Mouse (Mus musculus) embryonic facial prominence, embryonic 15.5 days (tissue): Measurements from ENCODE around the gene Zfp280b. TPM values are rescaled to one million over a fixed set of nuclear protein-coding genes. Genes with fewer than 3 reads are reported as not detected.
"Not testable (repeated sequence)": the region's sequence is repeated elsewhere in the genome, so short reads cannot be mapped to it uniquely, and the experiment has no call there.

Experiments
- ATAC-seq: fragments of 200-750 bp; cut with Nextera tagmentation; 2 replicates; pipeline ENCODE4 v1.8.0; 2017; ENCODE audit warnings: low read depth, moderate TSS enrichment; ENCODE audit not compliant: insufficient number of reproducible peaks, low FRiP score, low TSS enrichment
- H3K27ac ChIP-seq: fragments of 300-500 bp; sonication (generic); replicated peaks from 2 replicates; pipeline ENCODE4 v1.5.1; 2015; ENCODE audit warnings: mild to moderate bottlenecking, inconsistent platforms
- H3K27me3 ChIP-seq: fragments of 300-500 bp; sonication (generic); 2 replicates; pipeline ENCODE4 v1.6.1; 2015; ENCODE audit warnings: inconsistent platforms
- H3K36me3 ChIP-seq: fragments of 300-500 bp; sonication (generic); 2 replicates; pipeline ENCODE4 v1.6.1; 2015; ENCODE audit warnings: mild to moderate bottlenecking, inconsistent platforms
- H3K4me1 ChIP-seq: fragments of 300-500 bp; sonication (generic); 2 replicates; pipeline ENCODE4 v1.6.1; 2015; ENCODE audit warnings: inconsistent platforms
- H3K4me2 ChIP-seq: fragments of 300-500 bp; sonication (generic); replicated peaks from 2 replicates; pipeline ENCODE4 v1.6.1; 2015; ENCODE audit warnings: mild to moderate bottlenecking, inconsistent platforms
- H3K4me3 ChIP-seq: fragments of 300-500 bp; sonication (generic); replicated peaks from 2 replicates; pipeline ENCODE4 v1.5.1; 2015; ENCODE audit warnings: mild to moderate bottlenecking, inconsistent platforms
- H3K9ac ChIP-seq: fragments of 300-500 bp; sonication (generic); 2 replicates; pipeline ENCODE4 v1.6.1; 2015; ENCODE audit warnings: inconsistent platforms
- H3K9me3 ChIP-seq: fragments of 300-500 bp; sonication (generic); replicated peaks from 2 replicates; pipeline ENCODE4 v1.6.1; 2016; ENCODE audit warnings: inconsistent platforms
- whole genome bisulfite sequencing: fragments of 180-500 bp; shearing (Covaris S2); methylation state at CpG from one replicate; pipeline ENCODE4 v1.1.7; 2015; 5-methylcytosine and 5-hydroxymethylcytosine counted together
- polyA plus RNA-seq: library from polyadenylated mRNA; unstranded; fragments of >200 nt; fragmentation: Nextera tagmentation; extraction: Ambion mirVana; gene quantifications from 2 replicates; pipeline ENCODE4 v1.2.1, GENCODE M21; 2015

Zfp280b gene
- polyA plus RNA-seq, result 14.8 and 16.4 TPM in 2 replicates

GRCm38 (mm10) chr10:76032402-76033118, at the start of gene Zfp280b:
Gene Zfp280b, plus strand, starts transcription at chr10:76032650.
- H3K4me1 ChIP-seq, result no peaks in the 10 kb centered on the region
- peak within 1 kb of the TSS; percentile 52 for H3K4me2 ChIP-seq
- WGBS, result under 1% methylated on average over 58 of the region's 58 CpGs
- H3K9ac ChIP-seq, result peak within 1 kb of the TSS; percentile 57
- H3K9me3 ChIP-seq, result no peaks in the 10 kb centered on the region
- peak within 1 kb of the TSS; percentile 77 for H3K4me3 ChIP-seq
- ATAC-seq, result peak; percentile 97
- H3K27ac ChIP-seq, result peak within 1 kb of the TSS; percentile 61
- H3K36me3 ChIP-seq, result peaks cover 9% of the 10 kb centered on the region; the same call in 1 of the 2 replicates
- no peaks in the 10 kb centered on the region for H3K27me3 ChIP-seq

GRCm38 (mm10) chr10:75990430-75991042, 41.9 kb upstream of the Zfp280b start:
- Histone ChIP-seq H3K27me3 (no peaks in the 10 kb centered on the region), H3K36me3 (no peaks in the 10 kb centered on the region), H3K9ac (no peak overlapping the region), H3K4me2 (no peak overlapping the region), H3K4me3 (no peak overlapping the region), H3K9me3 (no peaks in the 10 kb centered on the region), H3K4me1 (no peaks in the 10 kb centered on the region), H3K27ac (no peak overlapping the region)
- WGBS, result 66% methylated on average over 4 of the region's 4 CpGs
- ATAC-seq, result no peak

DNA sequence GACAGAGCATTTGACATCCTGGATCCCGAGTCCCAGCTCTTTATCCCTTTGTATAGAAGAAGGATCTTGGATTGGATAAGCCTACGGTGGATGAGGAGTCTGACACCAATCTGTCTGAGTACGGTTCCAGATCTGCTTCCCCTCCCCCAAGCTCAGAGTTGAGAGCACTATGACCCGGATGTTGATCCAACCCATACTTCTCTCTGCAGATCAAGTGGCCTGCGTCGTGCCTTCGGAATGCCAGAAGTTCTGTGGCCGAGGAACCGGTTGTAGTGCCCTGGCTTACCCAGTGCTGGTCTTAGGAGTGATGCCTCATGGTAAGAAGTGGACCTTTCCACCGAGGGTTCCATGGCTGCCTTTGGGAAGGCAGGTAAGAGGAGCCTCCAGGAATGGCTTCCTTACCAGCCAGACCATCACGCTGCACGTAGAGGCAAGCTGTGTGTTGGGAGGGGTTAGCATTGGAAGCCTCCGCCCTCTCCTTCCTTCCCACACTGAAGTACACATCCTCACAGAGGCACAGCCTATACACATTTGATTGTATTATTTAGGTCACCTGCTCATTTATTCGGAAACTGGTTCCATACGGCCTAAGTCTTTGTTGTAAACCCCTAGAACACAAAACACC, 38.7 kb upstream of the Zfp280b start:
- Histone ChIP-seq H3K9me3 (no peaks in the 10 kb centered on the region), H3K4me1 (no peaks in the 10 kb centered on the region), H3K4me3 (no peak overlapping the region), H3K36me3 (no peaks in the 10 kb centered on the region), H3K4me2 (no peak overlapping the region), H3K9ac (no peak overlapping the region), H3K27me3 (no peaks in the 10 kb centered on the region), H3K27ac (no peak overlapping the region)
- 79% methylated on average over 15 of the region's 15 CpGs for WGBS
- ATAC-seq, result no peak

DNA sequence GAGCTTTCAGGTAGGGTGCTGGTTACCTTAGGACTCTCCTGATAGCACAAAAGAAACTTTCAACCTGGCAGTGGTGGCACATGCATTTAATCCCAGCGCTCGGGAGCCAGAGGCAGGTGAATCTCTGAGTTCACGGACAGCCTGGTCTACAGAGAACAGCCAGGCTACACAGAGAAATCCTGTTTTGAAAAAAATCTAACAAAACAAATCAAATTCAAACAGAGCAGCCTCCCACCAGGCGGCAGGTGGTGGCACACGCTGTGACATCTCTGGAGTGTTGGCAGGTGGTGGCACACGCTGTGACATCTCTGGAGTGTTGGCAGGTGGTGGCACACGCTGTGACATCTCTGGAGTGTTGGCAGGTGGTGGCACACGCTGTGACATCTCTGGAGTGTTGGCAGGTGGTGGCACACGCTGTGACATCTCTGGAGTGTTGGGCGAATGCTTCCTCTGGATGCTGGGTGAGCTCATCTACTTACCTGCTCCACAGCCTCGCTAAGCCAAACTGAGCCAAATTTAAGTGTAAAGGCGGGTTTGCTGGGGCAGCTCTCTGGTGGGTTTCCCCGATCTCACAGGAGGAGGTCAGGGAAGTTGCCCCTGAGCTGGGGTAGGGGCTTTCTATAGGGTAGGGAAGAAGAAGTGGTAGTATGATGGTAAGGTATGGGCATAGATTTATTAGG, 37.8 kb upstream of the Zfp280b start:
- not testable (repeated sequence) for H3K27me3 ChIP-seq, H3K36me3 ChIP-seq, ATAC-seq, H3K4me3 ChIP-seq, H3K4me2 ChIP-seq, H3K9ac ChIP-seq, H3K4me1 ChIP-seq, H3K27ac ChIP-seq, H3K9me3 ChIP-seq
- 78% methylated on average over 13 of the region's 13 CpGs for WGBS

- no peak overlapping the region for H3K27ac ChIP-seq
- 88% methylated on average over 11 of the region's 11 CpGs for WGBS
- H3K4me3 ChIP-seq, result no peak overlapping the region
- H3K4me2 ChIP-seq, result no peak overlapping the region
- H3K9me3 ChIP-seq, result no peaks in the 10 kb centered on the region
- H3K36me3 ChIP-seq, result no peaks in the 10 kb centered on the region
- H3K9ac ChIP-seq, result no peak overlapping the region
- no peaks in the 10 kb centered on the region for H3K27me3 ChIP-seq
- ATAC-seq, result no peak
- no peaks in the 10 kb centered on the region for H3K4me1 ChIP-seq
Observed at GRCm38 (mm10) chr10:75995463-75995862, 37.0 kb upstream of the Zfp280b start.

DNA sequence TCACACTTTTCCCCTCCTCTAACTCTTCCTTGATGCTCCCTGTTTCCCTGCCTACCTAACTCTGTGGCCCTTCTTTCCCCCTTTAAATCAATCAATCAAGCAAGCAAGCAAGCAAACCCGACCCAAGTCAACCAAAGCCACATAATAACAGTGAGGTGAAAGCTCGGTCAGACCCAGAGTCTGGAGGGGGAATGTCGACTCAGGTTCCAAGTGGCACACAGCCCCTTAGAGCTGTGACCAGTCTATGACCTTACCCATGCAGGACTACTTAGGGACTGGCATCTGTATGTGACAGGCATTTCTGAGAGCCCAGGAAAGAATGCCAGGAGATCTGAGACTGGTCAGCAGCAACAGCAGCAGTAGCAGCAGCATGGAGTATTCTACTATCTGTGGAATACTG, 36.1 kb upstream of the Zfp280b start:
- Histone ChIP-seq H3K27me3 (no peaks in the 10 kb centered on the region), H3K27ac (no peak overlapping the region), H3K9me3 (no peaks in the 10 kb centered on the region), H3K9ac (no peak overlapping the region), H3K4me2 (no peak overlapping the region), H3K4me1 (no peaks in the 10 kb centered on the region), H3K36me3 (no peaks in the 10 kb centered on the region), H3K4me3 (no peak overlapping the region)
- ATAC-seq, result no peak
- 41% methylated on average over 3 of the region's 3 CpGs for WGBS

- no peaks in the 10 kb centered on the region for H3K9me3 ChIP-seq
- H3K4me1 ChIP-seq, result no peaks in the 10 kb centered on the region
- H3K27me3 ChIP-seq, result no peaks in the 10 kb centered on the region
- WGBS, result 26% methylated on average over 7 of the region's 7 CpGs
- no peak overlapping the region for H3K4me2 ChIP-seq
- ATAC-seq, result no peak
- no peak overlapping the region for H3K27ac ChIP-seq
- no peaks in the 10 kb centered on the region for H3K36me3 ChIP-seq
- H3K4me3 ChIP-seq, result no peak overlapping the region
- H3K9ac ChIP-seq, result no peak overlapping the region
Observed at GRCm38 (mm10) chr10:76001160-76001559, 31.3 kb upstream of the Zfp280b start.

DNA sequence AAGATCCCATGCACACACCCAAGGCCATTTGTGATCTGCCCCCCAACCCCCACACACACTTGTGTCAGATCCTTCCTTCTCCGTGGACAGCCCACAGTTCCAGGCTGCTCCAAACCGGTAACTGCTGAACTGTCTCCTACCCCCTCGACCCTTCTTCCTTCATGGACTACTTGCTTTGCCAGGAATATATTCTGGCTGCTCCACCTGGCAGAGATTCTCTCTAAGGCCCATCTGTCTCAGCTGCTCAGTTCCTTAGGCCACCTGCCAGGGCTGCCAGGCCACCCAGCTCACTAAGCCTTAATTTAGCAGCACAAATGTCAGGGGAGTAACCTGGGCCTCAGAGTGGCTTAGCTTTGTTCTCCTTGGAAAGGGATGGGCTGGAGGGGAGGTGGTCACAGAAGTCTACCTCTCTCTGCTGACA, 30.3 kb upstream of the Zfp280b start:
- WGBS, result 20% methylated on average over 3 of the region's 3 CpGs
- no peak overlapping the region for H3K9ac ChIP-seq
- H3K27ac ChIP-seq, result no peak overlapping the region
- H3K36me3 ChIP-seq, result no peaks in the 10 kb centered on the region
- no peaks in the 10 kb centered on the region for H3K9me3 ChIP-seq
- H3K4me2 ChIP-seq, result no peak overlapping the region
- H3K4me3 ChIP-seq, result no peak overlapping the region
- no peaks in the 10 kb centered on the region for H3K4me1 ChIP-seq
- ATAC-seq, result peak; percentile 43; the same call in 1 of the 2 replicates
- no peaks in the 10 kb centered on the region for H3K27me3 ChIP-seq

GRCm38 (mm10) chr10:76002615-76003014, 29.8 kb upstream of the Zfp280b start:
- H3K9ac ChIP-seq, result no peak overlapping the region
- H3K27ac ChIP-seq, result no peak overlapping the region
- H3K4me1 ChIP-seq, result no peaks in the 10 kb centered on the region
- ATAC-seq, result no peak
- WGBS, result 30% methylated on average over 2 of the region's 2 CpGs
- no peaks in the 10 kb centered on the region for H3K9me3 ChIP-seq
- no peaks in the 10 kb centered on the region for H3K36me3 ChIP-seq
- no peak overlapping the region for H3K4me2 ChIP-seq
- H3K27me3 ChIP-seq, result no peaks in the 10 kb centered on the region
- H3K4me3 ChIP-seq, result no peak overlapping the region

DNA sequence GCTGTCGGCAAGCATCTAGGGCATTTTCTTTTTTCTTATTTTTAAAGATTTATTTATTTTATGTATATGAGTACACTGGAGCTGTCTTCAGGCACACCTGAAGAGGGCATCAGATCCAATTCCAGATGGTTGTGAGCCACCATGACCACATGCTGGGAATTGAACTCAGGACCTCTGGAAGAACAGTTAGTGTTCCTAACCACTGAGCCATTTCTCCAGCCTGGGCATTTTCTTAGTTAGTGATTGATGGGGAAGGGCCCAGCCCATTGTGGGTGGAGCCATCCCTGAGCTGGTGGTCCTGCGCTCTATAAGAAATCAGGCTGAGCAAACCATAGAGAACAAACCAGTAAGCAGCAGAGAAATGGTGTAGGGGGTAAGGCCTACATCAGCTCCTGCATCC, 29.2 kb upstream of the Zfp280b start:
- 84% methylated on average over 2 of the region's 2 CpGs for WGBS
- Histone ChIP-seq H3K27me3 (no peaks in the 10 kb centered on the region), H3K4me3 (no peak overlapping the region), H3K4me2 (no peak overlapping the region), H3K27ac (no peak overlapping the region), H3K4me1 (no peaks in the 10 kb centered on the region), H3K9me3 (no peaks in the 10 kb centered on the region), H3K36me3 (no peaks in the 10 kb centered on the region), H3K9ac (no peak overlapping the region)
- ATAC-seq, result no peak

DNA sequence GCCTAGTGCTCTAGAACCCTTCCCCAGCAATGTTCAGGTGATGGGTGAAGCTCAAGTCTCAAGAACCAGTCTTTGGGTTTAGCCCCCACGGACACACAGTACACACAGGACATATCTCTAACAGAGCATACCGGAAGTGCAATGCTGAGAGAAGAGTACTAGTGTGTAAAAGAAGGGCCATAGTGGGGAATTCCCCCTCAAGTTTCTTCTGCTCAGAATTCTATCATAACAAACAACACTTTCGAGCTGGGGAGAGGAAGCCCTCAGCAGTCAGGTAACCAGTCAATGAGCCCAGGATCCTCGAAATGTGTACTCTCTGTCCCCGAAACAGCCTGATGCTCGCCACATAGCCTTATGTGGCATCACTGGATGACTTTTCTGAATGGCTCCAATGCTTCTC, 26.1 kb upstream of the Zfp280b start:
- H3K4me3 ChIP-seq, result no peak overlapping the region
- ATAC-seq, result no peak
- H3K36me3 ChIP-seq, result no peaks in the 10 kb centered on the region
- no peaks in the 10 kb centered on the region for H3K4me1 ChIP-seq
- no peaks in the 10 kb centered on the region for H3K27me3 ChIP-seq
- no peak overlapping the region for H3K4me2 ChIP-seq
- H3K27ac ChIP-seq, result no peak overlapping the region
- H3K9ac ChIP-seq, result no peak overlapping the region
- no peaks in the 10 kb centered on the region for H3K9me3 ChIP-seq
- 86% methylated on average over 6 of the region's 6 CpGs for WGBS
